Mouse (Mus musculus) neural tube, embryonic 15.5 days (tissue): Measurements from ENCODE around the gene Rgs3. TPM values are rescaled to one million over a fixed set of nuclear protein-coding genes. Genes with fewer than 3 reads are reported as not detected.
"Not testable (repeated sequence)": the region's sequence is repeated elsewhere in the genome, so short reads cannot be mapped to it uniquely, and the experiment has no call there.

Experiments
- ATAC-seq: fragments of 200-750 bp; cut with Nextera tagmentation; 2 replicates; pipeline ENCODE4 v1.8.0; 2017; ENCODE audit warnings: mild to moderate bottlenecking, moderate TSS enrichment, moderate library complexity; ENCODE audit not compliant: low FRiP score
- H3K27ac ChIP-seq: fragments of 300-500 bp; sonication (generic); replicated peaks from 2 replicates; pipeline ENCODE4 v1.5.1; 2015; ENCODE audit warnings: mild to moderate bottlenecking, inconsistent platforms
- H3K27me3 ChIP-seq: fragments of 300-500 bp; sonication (generic); replicated peaks from 2 replicates; pipeline ENCODE4 v1.6.1; 2015; ENCODE audit warnings: inconsistent platforms
- H3K36me3 ChIP-seq: fragments of 300-500 bp; sonication (generic); 2 replicates; pipeline ENCODE4 v1.6.1; 2015; ENCODE audit warnings: inconsistent platforms
- H3K4me1 ChIP-seq: fragments of 300-500 bp; sonication (generic); 2 replicates; pipeline ENCODE4 v1.6.1; 2015; ENCODE audit warnings: inconsistent platforms
- H3K4me2 ChIP-seq: fragments of 300-500 bp; sonication (generic); 2 replicates; pipeline ENCODE4 v1.6.1; 2015; ENCODE audit warnings: inconsistent platforms, mild to moderate bottlenecking, moderate library complexity
- H3K4me3 ChIP-seq: fragments of 300-500 bp; sonication (generic); replicated peaks from 2 replicates; pipeline ENCODE4 v1.5.1; 2015; ENCODE audit warnings: mild to moderate bottlenecking, inconsistent platforms
- H3K9ac ChIP-seq: fragments of 300-500 bp; sonication (generic); replicated peaks from 2 replicates; pipeline ENCODE4 v1.6.1; 2015; ENCODE audit warnings: mild to moderate bottlenecking, inconsistent platforms
- H3K9me3 ChIP-seq: fragments of 300-500 bp; sonication (generic); replicated peaks from 2 replicates; pipeline ENCODE4 v1.6.1; 2016; ENCODE audit warnings: inconsistent platforms
- WGBS: fragments of 180-500 bp; shearing (Covaris S2); methylation state at CpG from one replicate; pipeline ENCODE4 v1.1.7; 2015; ENCODE audit warnings: mixed read lengths; 5-methylcytosine and 5-hydroxymethylcytosine counted together
- polyA plus RNA-seq: library from polyadenylated mRNA; unstranded; fragments of >200 nt; fragmentation: Nextera tagmentation; extraction: Ambion mirVana; gene quantifications from 2 replicates; pipeline ENCODE4 v1.2.1, GENCODE M21; 2015

The Rgs3 gene
- polyA plus RNA-seq, 1 experiment from 2014 or later: 49.2 TPM

GRCm38 (mm10) chr4:62590878-62591277 lies 31.2 kb downstream of the Rgs3 start:
- H3K27ac ChIP-seq: 0 out of 2 replicates have a peak overlapping the region, but pooled peaks have one; percentile 30
- H3K4me3 ChIP-seq: no peak overlapping the region
- H3K9me3 ChIP-seq: no peaks in the 10 kb centered on the region
- ATAC-seq: no peak
- no peaks in the 10 kb centered on the region for H3K36me3 ChIP-seq
- H3K4me1 ChIP-seq: peaks cover 3% of the 10 kb centered on the region; the same call in 1 of the 2 replicates
- H3K9ac ChIP-seq: no peak overlapping the region
- H3K27me3 ChIP-seq: no peaks in the 10 kb centered on the region
- 78% methylated on average over 1 of the region's 1 CpGs for WGBS
- no peak overlapping the region for H3K4me2 ChIP-seq

GRCm38 (mm10) chr4:62591326-62591725 lies 31.7 kb downstream of the Rgs3 start:
- WGBS: 10% methylated on average over 11 of the region's 11 CpGs
- ATAC-seq: no peak
- Histone ChIP-seq H3K4me3 (no peak overlapping the region), H3K4me2 (peak overlapping the region; percentile 9; the same call in 1 of the 2 replicates), H3K36me3 (no peaks in the 10 kb centered on the region), H3K9ac (no peak overlapping the region), H3K27me3 (no peaks in the 10 kb centered on the region), H3K4me1 (peaks cover 8% of the 10 kb centered on the region; the same call in 1 of the 2 replicates), H3K9me3 (no peaks in the 10 kb centered on the region), H3K27ac (0 out of 2 replicates have a peak overlapping the region, but pooled peaks have one; percentile 18)

GRCm38 (mm10) chr4:62593546-62594240 lies 34.0 kb downstream of the Rgs3 start:
- not testable (repeated sequence) for ATAC-seq, H3K9me3 ChIP-seq, H3K9ac ChIP-seq, H3K27ac ChIP-seq, H3K36me3 ChIP-seq, H3K4me2 ChIP-seq, H3K4me3 ChIP-seq, H3K27me3 ChIP-seq
- WGBS: 91% methylated on average over 24 of the region's 24 CpGs
- H3K4me1 ChIP-seq: peaks cover 11% of the 10 kb centered on the region; the same call in 1 of the 2 replicates

GRCm38 (mm10) chr4:62594442-62594841 lies 34.8 kb downstream of the Rgs3 start:
- Histone ChIP-seq H3K4me1 (peaks cover 11% of the 10 kb centered on the region; the same call in 1 of the 2 replicates), H3K4me2 (no peak overlapping the region), H3K9ac (no peak overlapping the region), H3K27me3 (no peaks in the 10 kb centered on the region; the same call in 1 of the 2 replicates), H3K36me3 (no peaks in the 10 kb centered on the region), H3K4me3 (no peak overlapping the region), H3K9me3 (no peaks in the 10 kb centered on the region), H3K27ac (no peak overlapping the region)
- no peak for ATAC-seq
- WGBS: 44% methylated on average over 5 of the region's 5 CpGs

- H3K9me3 ChIP-seq: no peaks in the 10 kb centered on the region
- H3K36me3 ChIP-seq: no peaks in the 10 kb centered on the region
- no peak overlapping the region for H3K4me2 ChIP-seq
- 56% methylated on average over 5 of the region's 5 CpGs for WGBS
- peak overlapping the region; percentile 49; the same call in 1 of the 2 replicates for H3K27ac ChIP-seq
- peaks cover 11% of the 10 kb centered on the region; the same call in 1 of the 2 replicates for H3K4me1 ChIP-seq
- H3K27me3 ChIP-seq: no peaks in the 10 kb centered on the region; the same call in 1 of the 2 replicates
- no peak overlapping the region for H3K9ac ChIP-seq
- H3K4me3 ChIP-seq: no peak overlapping the region
- ATAC-seq: peak; percentile 77; the same call in 1 of the 2 replicates
These were observed 36.4 kb downstream of the Rgs3 start for GRCm38 (mm10) chr4:62596051-62596450.

GRCm38 (mm10) chr4:62600549-62600948 lies 40.9 kb downstream of the Rgs3 start:
- no peaks in the 10 kb centered on the region for H3K36me3 ChIP-seq
- H3K4me3 ChIP-seq: no peak overlapping the region
- H3K4me1 ChIP-seq: peaks cover 7% of the 10 kb centered on the region
- H3K4me2 ChIP-seq: no peak overlapping the region
- H3K9me3 ChIP-seq: no peaks in the 10 kb centered on the region
- no peak for ATAC-seq
- H3K27me3 ChIP-seq: no peaks in the 10 kb centered on the region; the same call in 1 of the 2 replicates
- H3K9ac ChIP-seq: no peak overlapping the region
- WGBS: 79% methylated on average over 1 of the region's 1 CpGs
- H3K27ac ChIP-seq: no peak overlapping the region

- Histone ChIP-seq H3K4me2 (no peak overlapping the region), H3K27ac (no peak overlapping the region), H3K36me3 (no peaks in the 10 kb centered on the region), H3K9me3 (no peaks in the 10 kb centered on the region), H3K9ac (no peak overlapping the region), H3K27me3 (no peaks in the 10 kb centered on the region), H3K4me1 (peaks cover 27% of the 10 kb centered on the region), H3K4me3 (no peak overlapping the region)
- no peak for ATAC-seq
- 90% methylated on average over 4 of the region's 4 CpGs for WGBS
These were observed 44.0 kb downstream of the Rgs3 start for GRCm38 (mm10) chr4:62603607-62604006.

- Histone ChIP-seq H3K9ac (no peak overlapping the region), H3K9me3 (no peaks in the 10 kb centered on the region), H3K4me1 (peaks cover 31% of the 10 kb centered on the region), H3K36me3 (no peaks in the 10 kb centered on the region), H3K27ac (no peak overlapping the region), H3K4me3 (no peak overlapping the region), H3K27me3 (no peaks in the 10 kb centered on the region), H3K4me2 (no peak overlapping the region)
- 73% methylated on average over 4 of the region's 4 CpGs for WGBS
- ATAC-seq: no peak
These were observed 44.4 kb downstream of the Rgs3 start for GRCm38 (mm10) chr4:62604094-62604493.

GRCm38 (mm10) chr4:62605856-62606541 lies 46.4 kb downstream of the Rgs3 start:
- no peak overlapping the region for H3K4me3 ChIP-seq
- 90% methylated on average over 9 of the region's 9 CpGs for WGBS
- peaks cover 31% of the 10 kb centered on the region for H3K4me1 ChIP-seq
- H3K36me3 ChIP-seq: no peaks in the 10 kb centered on the region
- ATAC-seq: no peak
- no peak overlapping the region for H3K4me2 ChIP-seq
- peak overlapping the region; percentile 66 for H3K27ac ChIP-seq
- no peaks in the 10 kb centered on the region for H3K9me3 ChIP-seq
- H3K9ac ChIP-seq: no peak overlapping the region
- H3K27me3 ChIP-seq: no peaks in the 10 kb centered on the region

DNA sequence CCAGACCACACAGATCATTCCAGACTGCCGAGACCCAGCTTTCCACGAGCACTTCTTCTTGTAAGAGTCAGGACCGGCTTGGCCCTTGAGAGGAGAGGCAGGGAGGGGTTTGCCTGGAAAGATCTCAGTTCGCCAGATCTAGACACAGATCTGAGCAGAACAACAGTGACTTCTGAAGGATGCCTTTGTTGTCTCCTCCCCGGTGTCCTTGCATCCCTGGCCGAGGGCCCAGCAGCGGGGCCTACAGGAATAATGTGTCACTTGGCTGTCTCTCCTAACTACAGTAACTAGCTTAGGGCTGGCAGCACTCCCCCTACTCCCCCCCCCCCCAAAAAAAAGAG lies 46.9 kb downstream of the Rgs3 start:
- Histone ChIP-seq H3K4me3 (no peak overlapping the region), H3K4me2 (no peak overlapping the region), H3K27me3 (no peaks in the 10 kb centered on the region), H3K9me3 (no peaks in the 10 kb centered on the region), H3K4me1 (peaks cover 31% of the 10 kb centered on the region), H3K27ac (peak overlapping the region; percentile 66), H3K36me3 (no peaks in the 10 kb centered on the region), H3K9ac (no peak overlapping the region)
- ATAC-seq: peak; percentile 19; the same call in 1 of the 2 replicates
- WGBS: 49% methylated on average over 7 of the region's 7 CpGs

GRCm38 (mm10) chr4:62606905-62607304 lies 47.3 kb downstream of the Rgs3 start:
- H3K4me1 ChIP-seq: peaks cover 31% of the 10 kb centered on the region

GRCm38 (mm10) chr4:62607345-62607744 lies 47.7 kb downstream of the Rgs3 start:
- Histone ChIP-seq H3K9ac (no peak overlapping the region), H3K4me1 (peaks cover 33% of the 10 kb centered on the region), H3K27me3 (no peaks in the 10 kb centered on the region), H3K9me3 (no peaks in the 10 kb centered on the region), H3K36me3 (no peaks in the 10 kb centered on the region), H3K4me3 (no peak overlapping the region), H3K4me2 (no peak overlapping the region), H3K27ac (peak overlapping the region; percentile 66)
- peak; percentile 51; the same call in 1 of the 2 replicates for ATAC-seq
- 18% methylated on average over 9 of the region's 9 CpGs for WGBS

More at GRCm38 (mm10) chr4:62606905-62607304, 47.3 kb downstream of the Rgs3 start:
- Histone ChIP-seq H3K9me3 (no peaks in the 10 kb centered on the region), H3K4me2 (no peak overlapping the region), H3K9ac (no peak overlapping the region), H3K27me3 (no peaks in the 10 kb centered on the region), H3K36me3 (no peaks in the 10 kb centered on the region), H3K4me3 (no peak overlapping the region), H3K27ac (peak overlapping the region; percentile 66)
- WGBS: 64% methylated on average over 7 of the region's 7 CpGs
- no peak for ATAC-seq
